Mouse (Mus musculus): ENCODE results near the gene Chtop.

Chtop gene

GRCm38 (mm10) chr3:90462579-90462978 lies 46.7 kb downstream of the Chtop start:
- DNase-seq = no peak

- DNase-seq = no peak
These were observed 47.4 kb downstream of the Chtop start for GRCm38 (mm10) chr3:90461935-90462334.

GRCm38 (mm10) chr3:90460315-90460714 lies 49.0 kb downstream of the Chtop start:
- no peak for DNase-seq

- no peak for DNase-seq
These were observed 49.6 kb downstream of the Chtop start for GRCm38 (mm10) chr3:90459727-90460126.

- DNase-seq = no peak
These were observed 54.4 kb downstream of the Chtop start for GRCm38 (mm10) chr3:90454931-90455330.

- DNase-seq = peak; percentile 18
These were observed 57.8 kb downstream of the Chtop start for GRCm38 (mm10) chr3:90451396-90452095.

- DNase-seq = no peak
These were observed 58.4 kb downstream of the Chtop start for GRCm38 (mm10) chr3:90450874-90451273.

All from liver (tissue).